Comparison of ENCODE assay signal across 8 mouse cellular contexts in genomic region chr5:65900862-65901265, GRCm38 (mm10). TPM values are rescaled to one million over a fixed set of nuclear protein-coding genes. Genes with fewer than 3 reads are reported as not detected.
DNase-seq lines count a peak whose midpoint lies in the region; ATAC-seq lines count a peak whose summit lies in the region.

No protein-coding gene starts in this region.

- intact Hi-C loops in gastrocnemius, postnatal 36 days (cut with DNase I): no loop called here

- H3K4me2 ChIP-seq in midbrain, embryonic 13.5 days (replicated peaks): no peak overlapping the region
- no peak overlapping the region for H3K4me2 ChIP-seq in midbrain, embryonic 16.5 days (ENCODE audit: low read length)

- no peak overlapping the region for H3K27ac ChIP-seq in midbrain, embryonic 13.5 days
- H3K27ac ChIP-seq in midbrain, embryonic 16.5 days (ENCODE audit: low read length): no peak overlapping the region

- peak; percentile 22 for DNase-seq in c-Kit-positive CD71-positive TER-119-negative erythroid progenitor cells, embryonic 14.5 days (ENCODE audit: low read depth)
- no peak for DNase-seq in gastrocnemius, postnatal 36 days
- no peak for DNase-seq in adrenal gland, postnatal 10 days

- H3K9me3 ChIP-seq in midbrain, embryonic 13.5 days: peaks cover 4% of the 10 kb centered on the region; the same call in 1 of the 2 replicates
- no peaks in the 10 kb centered on the region; the same call in 1 of the 2 replicates for H3K9me3 ChIP-seq in midbrain, embryonic 16.5 days (replicated peaks; ENCODE audit: control insufficient read depth, low read length, poor library complexity, severe bottlenecking)

- peak; percentile 79 for ATAC-seq in midbrain, embryonic 13.5 days
- ATAC-seq in midbrain, embryonic 16.5 days: no peak
- peak; percentile 97 for ATAC-seq in hematopoietic stem cell, adult 5-6 weeks (replicated peaks in 1 of 2; ENCODE audit: insufficient read depth in 1 of 2, low FRiP score in 2 of 2, low TSS enrichment in 1 of 2, low read depth in 1 of 2, poor library complexity in 2 of 2, severe bottlenecking in 2 of 2)
- peak; percentile 74 for ATAC-seq in monocyte, adult 5-6 weeks (replicated peaks; ENCODE audit: insufficient number of reproducible peaks, low FRiP score, low TSS enrichment, poor library complexity, severe bottlenecking)
- ATAC-seq in frontal cortex, adult (ENCODE audit: low TSS enrichment): no peak

- no peak overlapping the region for H3K9ac ChIP-seq in midbrain, embryonic 13.5 days (replicated peaks)
- H3K9ac ChIP-seq in midbrain, embryonic 16.5 days (ENCODE audit: low read depth, low read length): no peak overlapping the region

- no peaks in the 10 kb centered on the region for H3K4me1 ChIP-seq in midbrain, embryonic 13.5 days (replicated peaks)
- peaks cover 2% of the 10 kb centered on the region; the same call in 1 of the 2 replicates for H3K4me1 ChIP-seq in midbrain, embryonic 16.5 days (ENCODE audit: control insufficient read depth, insufficient read depth, low read length)

- whole genome bisulfite sequencing in midbrain, embryonic 13.5 days: 63% methylated on average over 7 of the region's 7 CpGs
- 53% methylated on average over 7 of the region's 7 CpGs for WGBS in midbrain, embryonic 16.5 days

- H3K4me3 ChIP-seq in midbrain, embryonic 13.5 days (replicated peaks): no peak overlapping the region
- no peak overlapping the region for H3K4me3 ChIP-seq in midbrain, embryonic 16.5 days (ENCODE audit: low read depth, low read length)

- H3K27me3 ChIP-seq in midbrain, embryonic 13.5 days: no peaks in the 10 kb centered on the region
- H3K27me3 ChIP-seq in midbrain, embryonic 16.5 days (ENCODE audit: control insufficient read depth, insufficient read depth, low read depth, low read length): no peaks in the 10 kb centered on the region

- no peaks in the 10 kb centered on the region for H3K36me3 ChIP-seq in midbrain, embryonic 13.5 days
- H3K36me3 ChIP-seq in midbrain, embryonic 16.5 days (ENCODE audit: control insufficient read depth, insufficient read depth, low read length): no peaks in the 10 kb centered on the region

RNA-seq across cellular contexts. Expression of gene Chrna9, which starts 33.9 kb away (rescaled TPM):
- not detected in 2 replicates for polyA plus RNA-seq in midbrain, embryonic 13.5 days (2015; fragmentation: Nextera tagmentation; extraction: Ambion mirVana)
- polyA plus RNA-seq in midbrain, embryonic 16.5 days (2015; fragmentation: Nextera tagmentation; extraction: Ambion mirVana): not detected in 2 replicates
- total RNA-seq in hematopoietic stem cell, adult 5-6 weeks (2017): not detected in 2 replicates
- total RNA-seq in monocyte, adult 5-6 weeks (2017): not detected in 3 replicates
- 10 to 100 TPM; 12.6 to 19.5 TPM for total RNA-seq in gastrocnemius, postnatal 36 days (2021)
- total RNA-seq in adrenal gland, postnatal 10 days (2021): under 1 TPM; 0.39 to 0.76 TPM

RNA-seq across cellular contexts. Expression of gene Rhoh, which starts 39.9 kb away (rescaled TPM):
- 0.27 and 0.32 TPM in 2 replicates for polyA plus RNA-seq in midbrain, embryonic 13.5 days (2015; fragmentation: Nextera tagmentation; extraction: Ambion mirVana)
- 0.34 and 0.73 TPM in 2 replicates for polyA plus RNA-seq in midbrain, embryonic 16.5 days (2015; fragmentation: Nextera tagmentation; extraction: Ambion mirVana)
- 47.1 and 48.3 TPM in 2 replicates for total RNA-seq in hematopoietic stem cell, adult 5-6 weeks (2017)
- 33.3 to 42.9 TPM (median 38.6 TPM) in 3 replicates for total RNA-seq in monocyte, adult 5-6 weeks (2017)
- total RNA-seq in gastrocnemius, postnatal 36 days (2021): under 1 TPM; 0.07 to 0.92 TPM
- total RNA-seq in adrenal gland, postnatal 10 days (2021): 1 to 10 TPM; 2.5 to 2.6 TPM

Comparison
In these comparisons a context has a peak if more than half of its experiments do, and no peak if none do; other contexts are left out.
1. ATAC-seq: peak in midbrain, embryonic 13.5 days (single experiment), hematopoietic stem cell, adult 5-6 weeks (2 of 2) and monocyte, adult 5-6 weeks (single experiment); none in midbrain, embryonic 16.5 days (single experiment) and frontal cortex, adult (single experiment).
2. RNA of gene Chrna9, which starts 33.9 kb away (total RNA-seq): 12.6 to 19.5 TPM in gastrocnemius, postnatal 36 days; 0.39 to 0.76 TPM in adrenal gland, postnatal 10 days, not detected in hematopoietic stem cell, adult 5-6 weeks and not detected in monocyte, adult 5-6 weeks; every median in the first group is over 4 times any median in the second.